Mouse (Mus musculus) hindbrain, embryonic 13.5 days (tissue): ENCODE measurements around the gene Gdap2. TPM values are rescaled to one million over a fixed set of nuclear protein-coding genes. Genes with fewer than 3 reads are reported as not detected.

Experiments used
- ATAC-seq: fragments of 200-750 bp; cut with Nextera tagmentation; 2 replicates; pipeline ENCODE4 v1.8.0; 2017; ENCODE audit warnings: moderate TSS enrichment; ENCODE audit not compliant: low FRiP score
- H3K27ac ChIP-seq: fragments of 300-500 bp; sonication (generic); 2 replicates; pipeline ENCODE4 v1.5.1; 2015; ENCODE audit warnings: inconsistent platforms, mild to moderate bottlenecking, moderate library complexity
- H3K27me3 ChIP-seq: fragments of 300-500 bp; sonication (generic); 2 replicates; pipeline ENCODE4 v1.6.1; 2015; ENCODE audit warnings: mild to moderate bottlenecking, inconsistent platforms
- H3K36me3 ChIP-seq: fragments of 300-500 bp; sonication (generic); 2 replicates; pipeline ENCODE4 v1.6.1; 2015; ENCODE audit warnings: mild to moderate bottlenecking, inconsistent platforms
- H3K4me1 ChIP-seq: fragments of 300-500 bp; sonication (generic); replicated peaks from 2 replicates; pipeline ENCODE4 v1.6.1; 2015; ENCODE audit warnings: inconsistent platforms
- H3K4me2 ChIP-seq: fragments of 300-500 bp; sonication (generic); 2 replicates; pipeline ENCODE4 v1.6.1; 2015; ENCODE audit warnings: inconsistent platforms, mild to moderate bottlenecking, moderate library complexity
- H3K4me3 ChIP-seq: fragments of 300-500 bp; sonication (generic); 2 replicates; pipeline ENCODE4 v1.5.1; 2015; ENCODE audit warnings: mild to moderate bottlenecking, inconsistent platforms
- H3K9ac ChIP-seq: fragments of 300-500 bp; sonication (generic); 2 replicates; pipeline ENCODE4 v1.6.1; 2015; ENCODE audit warnings: mild to moderate bottlenecking, inconsistent platforms
- H3K9me3 ChIP-seq: fragments of 300-500 bp; sonication (generic); 2 replicates; pipeline ENCODE4 v1.6.1; 2016; ENCODE audit warnings: inconsistent platforms
- WGBS: fragments of 180-500 bp; shearing (Covaris S2); methylation state at CpG from one replicate; pipeline ENCODE4 v1.1.7; 2015; 5-methylcytosine and 5-hydroxymethylcytosine counted together
- polyA plus RNA-seq: library from polyadenylated mRNA; unstranded; fragments of >200 nt; fragmentation: Nextera tagmentation; extraction: Ambion mirVana; gene quantifications from 2 replicates; pipeline ENCODE4 v1.2.1, GENCODE M21; 2015

The Gdap2 gene
- polyA plus RNA-seq, 1 experiment from 2014 or later, result 42.1 TPM

DNA sequence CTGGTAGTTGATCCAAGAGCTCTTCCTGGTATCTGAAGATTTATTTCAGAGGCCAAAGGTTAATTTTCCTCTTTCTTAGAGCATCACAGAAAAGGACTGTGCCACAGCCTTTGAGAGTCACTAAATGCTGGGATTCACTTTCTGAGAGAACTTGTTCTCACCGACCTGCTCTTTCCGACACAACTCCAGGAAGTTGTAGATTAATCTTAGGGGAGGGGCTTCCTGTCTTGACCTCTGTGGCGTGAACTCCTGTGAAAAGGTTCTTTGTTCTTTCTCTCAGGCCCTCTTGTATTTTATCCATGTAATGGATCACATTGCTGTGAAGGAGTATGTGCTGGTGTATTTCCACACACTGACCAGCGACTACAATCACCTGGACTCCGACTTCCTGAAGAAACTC lies 32.0 kb downstream of the Gdap2 start:
- Histone ChIP-seq H3K9ac (no peak overlapping the region), H3K27me3 (no peaks in the 10 kb centered on the region), H3K4me3 (no peak overlapping the region), H3K27ac (no peak overlapping the region), H3K36me3 (peaks cover 63% of the 10 kb centered on the region), H3K4me1 (no peaks in the 10 kb centered on the region), H3K9me3 (no peaks in the 10 kb centered on the region), H3K4me2 (no peak overlapping the region)
- ATAC-seq, result no peak
- 60% methylated on average over 5 of the region's 5 CpGs for WGBS

DNA sequence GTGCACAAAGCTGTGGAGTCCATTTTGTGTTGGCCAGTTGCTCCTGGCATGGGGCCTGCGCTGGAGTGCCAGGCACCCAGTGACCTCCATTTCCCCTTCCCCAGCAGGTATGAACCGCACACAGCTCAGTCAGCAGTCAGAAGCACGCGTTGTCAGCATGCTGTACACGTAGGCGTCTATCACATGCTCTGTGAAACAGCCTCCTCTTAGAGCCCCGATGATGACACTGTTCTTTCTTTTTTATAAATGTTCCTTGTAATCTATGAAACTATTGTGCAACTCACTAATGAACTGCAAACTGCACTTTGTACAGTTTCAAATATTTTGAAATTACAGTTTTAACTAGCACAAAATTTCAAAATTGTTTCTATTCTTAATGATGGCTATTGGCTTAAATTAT lies 39.4 kb downstream of the Gdap2 start:
- Histone ChIP-seq H3K9me3 (no peaks in the 10 kb centered on the region), H3K4me3 (no peak overlapping the region), H3K4me2 (no peak overlapping the region), H3K36me3 (peaks cover 86% of the 10 kb centered on the region), H3K27me3 (no peaks in the 10 kb centered on the region), H3K27ac (no peak overlapping the region), H3K4me1 (no peaks in the 10 kb centered on the region), H3K9ac (no peak overlapping the region)
- WGBS, result 93% methylated on average over 7 of the region's 7 CpGs
- no peak for ATAC-seq

DNA sequence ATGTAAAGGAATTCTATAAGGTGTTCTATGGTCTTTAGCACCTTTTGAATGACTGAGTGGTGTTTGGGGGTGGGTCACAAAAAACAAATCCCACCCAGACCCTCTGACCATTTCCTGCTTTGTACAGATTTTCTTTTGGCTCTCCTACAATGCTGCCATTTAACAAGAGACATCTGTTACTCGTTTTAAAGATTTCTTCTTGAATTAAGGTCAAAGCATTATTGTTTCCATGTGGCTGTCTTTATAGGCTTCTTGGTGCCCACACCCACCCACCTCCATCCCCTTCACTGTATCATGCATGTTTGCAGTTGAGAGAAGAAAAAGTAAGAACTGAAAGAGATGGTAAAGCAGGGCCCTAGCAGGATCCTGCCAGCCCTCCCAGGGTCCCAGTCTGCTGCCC lies 44.8 kb downstream of the Gdap2 start:
- H3K9ac ChIP-seq, result no peak overlapping the region
- no peaks in the 10 kb centered on the region for H3K27me3 ChIP-seq
- H3K4me3 ChIP-seq, result no peak overlapping the region
- no peak overlapping the region for H3K27ac ChIP-seq
- ATAC-seq, result no peak
- no peak overlapping the region for H3K4me2 ChIP-seq
- H3K4me1 ChIP-seq, result no peaks in the 10 kb centered on the region
- peaks cover 59% of the 10 kb centered on the region for H3K36me3 ChIP-seq
- no peaks in the 10 kb centered on the region for H3K9me3 ChIP-seq
- WGBS, result 64% methylated on average over 1 of the region's 1 CpGs

- no peak for ATAC-seq
- Histone ChIP-seq H3K9me3 (no peaks in the 10 kb centered on the region), H3K9ac (no peak overlapping the region), H3K36me3 (no peaks in the 10 kb centered on the region), H3K27me3 (no peaks in the 10 kb centered on the region), H3K27ac (no peak overlapping the region), H3K4me1 (no peaks in the 10 kb centered on the region), H3K4me3 (no peak overlapping the region), H3K4me2 (no peak overlapping the region)
- 91% methylated on average over 5 of the region's 5 CpGs for WGBS
These were observed 53.3 kb downstream of the Gdap2 start for GRCm38 (mm10) chr3:100215469-100215868.

DNA sequence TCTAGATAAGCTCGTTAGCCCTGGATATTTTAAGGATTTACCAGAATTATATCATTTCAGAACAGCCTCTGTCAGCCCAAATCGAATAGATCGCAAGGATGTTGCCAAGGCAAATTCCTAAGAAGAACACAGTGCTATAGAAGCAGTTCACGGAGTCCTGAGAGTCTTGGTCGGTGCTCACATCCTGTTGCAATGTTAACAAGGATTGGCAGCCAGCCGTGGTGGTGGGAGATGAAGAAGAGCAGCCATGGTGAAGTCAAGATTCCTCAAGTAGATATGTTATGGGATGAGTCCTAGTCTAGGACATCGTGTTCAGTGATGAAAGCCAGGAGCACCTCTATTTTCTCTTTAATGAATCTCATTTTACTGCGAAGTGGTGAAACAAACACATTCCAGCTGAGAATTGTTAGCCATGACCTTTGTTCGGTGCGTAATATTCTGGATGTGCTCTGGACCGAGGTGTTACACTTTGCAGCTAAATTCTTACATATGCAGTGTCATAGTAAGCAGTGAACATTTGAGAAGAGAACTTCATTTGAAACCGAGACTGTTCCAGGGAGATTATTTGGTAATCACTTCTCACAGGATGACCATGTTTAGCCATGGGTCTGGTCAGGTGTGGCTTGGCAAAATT lies 63.3 kb downstream of the Gdap2 start:
- Histone ChIP-seq H3K9me3 (no peaks in the 10 kb centered on the region), H3K36me3 (no peaks in the 10 kb centered on the region), H3K27ac (no peak overlapping the region), H3K9ac (no peak overlapping the region), H3K4me1 (no peaks in the 10 kb centered on the region), H3K4me2 (no peak overlapping the region), H3K4me3 (no peak overlapping the region), H3K27me3 (no peaks in the 10 kb centered on the region)
- WGBS, result 91% methylated on average over 12 of the region's 12 CpGs
- ATAC-seq, result no peak

DNA sequence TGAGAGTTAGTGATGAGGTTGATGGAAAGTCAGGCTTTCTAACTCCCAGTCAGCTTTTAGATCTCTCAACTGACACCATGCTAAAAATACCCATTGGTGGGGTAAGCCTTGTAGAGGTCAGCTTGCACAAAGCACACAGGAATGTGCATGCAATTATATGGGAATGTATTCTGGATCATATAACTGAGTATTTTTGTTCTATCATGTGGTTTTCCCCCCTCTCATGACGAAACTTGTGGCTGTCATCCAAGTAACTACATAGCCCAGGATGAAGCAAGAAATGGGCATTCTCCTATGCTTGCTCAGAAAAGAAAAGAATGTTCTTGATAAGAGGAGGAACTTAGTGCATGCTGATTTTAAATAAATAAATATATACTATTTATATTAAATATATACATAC lies 65.3 kb downstream of the Gdap2 start:
- WGBS, result 76% methylated on average over 1 of the region's 1 CpGs
- no peaks in the 10 kb centered on the region for H3K36me3 ChIP-seq

GRCm38 (mm10) chr3:100228981-100229380 lies 66.8 kb downstream of the Gdap2 start:
- H3K36me3 ChIP-seq, result no peaks in the 10 kb centered on the region
- no peak overlapping the region for H3K4me2 ChIP-seq
- WGBS, result 85% methylated on average over 3 of the region's 3 CpGs
- no peak overlapping the region for H3K27ac ChIP-seq
- H3K27me3 ChIP-seq, result no peaks in the 10 kb centered on the region
- H3K4me1 ChIP-seq, result no peaks in the 10 kb centered on the region
- no peak for ATAC-seq
- no peak overlapping the region for H3K9ac ChIP-seq
- H3K4me3 ChIP-seq, result no peak overlapping the region
- no peaks in the 10 kb centered on the region for H3K9me3 ChIP-seq

More for the DNA sequence above, 65.3 kb downstream of the Gdap2 start:
- Histone ChIP-seq H3K9me3 (no peaks in the 10 kb centered on the region), H3K27ac (no peak overlapping the region), H3K9ac (no peak overlapping the region), H3K27me3 (no peaks in the 10 kb centered on the region), H3K4me2 (no peak overlapping the region), H3K4me1 (no peaks in the 10 kb centered on the region), H3K4me3 (no peak overlapping the region)
- ATAC-seq, result no peak

DNA sequence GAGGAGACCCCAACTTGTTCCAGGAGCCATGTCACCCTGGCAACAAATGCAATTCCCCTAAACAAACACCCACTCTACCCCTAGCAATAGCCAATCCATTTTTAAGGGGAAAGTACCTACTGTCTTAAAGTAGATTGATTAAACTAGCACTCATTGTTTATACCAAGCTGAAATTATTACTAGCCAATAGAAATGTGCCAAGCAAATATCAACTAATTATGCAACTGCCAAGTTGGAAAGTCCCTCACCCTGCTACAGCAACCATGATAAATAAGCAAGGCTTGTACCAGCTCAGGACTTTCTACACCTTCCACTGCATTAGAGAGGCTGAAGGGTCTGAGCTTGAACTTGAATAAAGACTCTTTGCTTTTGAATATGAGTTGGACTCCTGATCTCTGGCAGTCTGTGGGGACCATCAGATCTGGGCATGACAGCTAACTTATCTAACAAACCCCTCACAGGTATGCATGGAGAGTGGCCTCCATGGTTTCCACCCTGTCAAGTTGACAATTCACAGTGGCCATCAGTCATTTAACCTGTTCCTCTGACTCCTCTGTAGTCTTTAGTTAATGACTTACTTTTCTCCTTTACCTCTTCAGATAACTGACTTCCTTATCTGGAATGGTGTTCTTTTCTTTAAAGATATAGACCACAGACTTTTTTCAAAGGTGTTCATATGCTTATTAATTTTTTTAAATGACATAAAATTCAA lies 74.7 kb downstream of the Gdap2 start:
- Histone ChIP-seq H3K27me3 (no peaks in the 10 kb centered on the region), H3K36me3 (no peaks in the 10 kb centered on the region), H3K27ac (no peak overlapping the region), H3K9ac (no peak overlapping the region), H3K9me3 (no peaks in the 10 kb centered on the region), H3K4me3 (no peak overlapping the region), H3K4me1 (no peaks in the 10 kb centered on the region), H3K4me2 (no peak overlapping the region)
- no peak for ATAC-seq

GRCm38 (mm10) chr3:100242230-100242629 lies 80.0 kb downstream of the Gdap2 start:
- H3K36me3 ChIP-seq, result no peaks in the 10 kb centered on the region
- no peak overlapping the region for H3K4me3 ChIP-seq
- 87% methylated on average over 4 of the region's 4 CpGs for WGBS

DNA sequence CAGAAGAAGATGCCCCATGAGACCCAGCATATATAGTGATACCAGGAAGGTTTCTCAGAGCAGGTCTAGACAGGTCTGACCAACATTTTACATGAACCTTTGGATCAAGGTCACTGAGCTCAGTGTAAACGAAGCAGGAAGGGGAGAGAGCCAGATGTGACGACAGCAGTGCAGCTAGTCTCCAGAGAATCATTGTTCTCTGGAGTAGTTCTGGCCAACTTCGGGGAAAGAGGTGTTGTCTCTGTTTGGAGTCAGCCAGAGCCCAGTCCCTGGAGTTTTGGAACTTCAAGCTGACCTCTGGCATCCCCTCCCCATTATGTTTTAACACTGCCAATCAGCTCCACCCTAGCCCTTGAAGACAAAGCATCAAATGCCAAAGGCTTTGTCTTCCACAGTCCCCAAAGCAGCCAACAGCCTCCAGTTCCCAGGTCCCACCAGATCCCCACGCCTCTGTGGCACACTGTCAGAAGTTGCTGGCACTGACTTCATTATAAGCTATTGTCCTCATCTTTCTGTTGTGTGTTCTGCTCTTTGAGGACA lies 84.2 kb downstream of the Gdap2 start:
- Histone ChIP-seq H3K9ac (no peak overlapping the region), H3K27ac (no peak overlapping the region), H3K36me3 (no peaks in the 10 kb centered on the region), H3K9me3 (no peaks in the 10 kb centered on the region), H3K4me1 (no peaks in the 10 kb centered on the region), H3K4me3 (no peak overlapping the region), H3K4me2 (no peak overlapping the region), H3K27me3 (no peaks in the 10 kb centered on the region)
- WGBS, result 55% methylated on average over 4 of the region's 4 CpGs
- no peak for ATAC-seq

More at GRCm38 (mm10) chr3:100242230-100242629, 80.0 kb downstream of the Gdap2 start:
- H3K4me1 ChIP-seq, result no peaks in the 10 kb centered on the region
- H3K27ac ChIP-seq, result no peak overlapping the region
- H3K4me2 ChIP-seq, result no peak overlapping the region
- ATAC-seq, result no peak
- H3K27me3 ChIP-seq, result no peaks in the 10 kb centered on the region
- H3K9me3 ChIP-seq, result no peaks in the 10 kb centered on the region
- H3K9ac ChIP-seq, result no peak overlapping the region
